Mouse (Mus musculus) cerebellum, postnatal 10 days (tissue): Measurements from ENCODE around the gene Fam221b.

Experiments used
- DNase-seq, 2 experiments: peaks; one replicate each; pipeline ENCODE4 v3.0.0; 2021; ENCODE audit warnings: mixed read lengths in 2 of 2

Gene Fam221b

GRCm38 (mm10) chr4:43668782-43669427 is at the start of gene Fam221b, which contains the start of gene Tmem8b:
Gene Fam221b (minus strand): TSS chr4:43669145.
Gene Tmem8b (plus strand): TSS chr4:43668971.
- DNase-seq = peak; percentile 97 to 98

- DNase-seq = no peak
These were observed 44.8 kb upstream of the Fam221b start for GRCm38 (mm10) chr4:43713652-43714219.

DNA sequence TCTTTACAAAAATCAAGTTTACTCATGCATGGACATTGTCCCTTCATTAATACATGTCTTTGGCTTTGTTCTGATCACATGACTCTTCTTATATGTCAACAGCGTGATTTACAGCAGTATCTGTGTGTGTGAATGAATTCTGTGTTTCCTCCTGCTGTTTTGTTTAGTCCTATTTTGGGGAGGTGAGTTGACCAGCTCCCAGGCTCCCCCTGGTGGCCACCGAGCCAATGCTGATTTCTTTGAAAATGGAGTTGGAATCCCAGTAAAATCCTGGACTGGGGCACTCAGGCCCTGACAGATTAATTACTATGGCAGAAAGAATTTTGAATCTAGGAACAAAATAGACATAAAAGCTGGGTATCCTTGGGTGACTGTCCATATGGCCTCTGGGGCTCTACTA is 42.9 kb upstream of the Fam221b start:
- peak; percentile 95 to 98 for DNase-seq

DNA sequence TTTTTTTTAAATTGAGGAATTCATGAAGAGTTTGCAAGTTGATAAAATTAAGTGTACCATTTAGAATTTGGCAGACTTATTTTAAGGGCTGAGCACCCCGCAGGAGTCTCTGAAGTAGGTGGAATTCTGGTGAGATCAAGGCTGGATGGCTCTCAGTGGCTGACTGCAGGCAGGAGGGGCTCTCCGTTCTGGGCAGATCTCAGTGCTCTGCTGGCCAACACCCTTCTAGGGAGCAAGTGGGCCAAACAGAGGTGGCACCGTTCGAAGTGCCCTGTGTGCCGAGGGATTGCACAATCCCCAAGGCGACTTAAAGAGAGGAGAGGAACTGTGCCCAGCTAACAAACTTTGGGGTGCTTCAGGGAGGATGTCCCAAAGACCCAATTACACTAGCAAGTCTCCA is 40.9 kb upstream of the Fam221b start, which contains the start of gene Olfr71:
Olfr71 (minus strand) TSS at position 387 of the 400 bp plus-strand sequence.
- DNase-seq = no peak

- no peak for DNase-seq
These were observed 37.0 kb upstream of the Fam221b start for GRCm38 (mm10) chr4:43705991-43706390.

DNA sequence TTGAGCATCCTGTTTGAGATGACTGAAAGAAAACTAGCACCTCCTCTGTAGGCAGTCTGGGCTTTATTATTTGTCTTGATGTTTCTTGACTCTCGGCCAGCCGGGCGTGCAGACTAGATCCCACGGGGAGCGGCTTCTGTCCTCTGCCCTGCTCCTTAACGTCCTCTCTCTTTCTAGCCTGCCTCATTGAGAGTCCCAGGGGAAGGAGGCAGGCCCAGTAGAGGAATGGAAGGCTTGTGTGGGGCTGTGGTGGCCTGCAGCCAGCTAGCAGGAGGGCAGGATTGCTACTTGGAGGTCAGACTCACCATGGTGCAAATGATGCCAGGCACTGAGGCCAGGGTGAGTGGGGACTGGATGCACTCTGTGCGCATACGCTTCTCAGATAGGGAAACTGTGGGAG is 34.9 kb upstream of the Fam221b start:
- no peak for DNase-seq

DNA sequence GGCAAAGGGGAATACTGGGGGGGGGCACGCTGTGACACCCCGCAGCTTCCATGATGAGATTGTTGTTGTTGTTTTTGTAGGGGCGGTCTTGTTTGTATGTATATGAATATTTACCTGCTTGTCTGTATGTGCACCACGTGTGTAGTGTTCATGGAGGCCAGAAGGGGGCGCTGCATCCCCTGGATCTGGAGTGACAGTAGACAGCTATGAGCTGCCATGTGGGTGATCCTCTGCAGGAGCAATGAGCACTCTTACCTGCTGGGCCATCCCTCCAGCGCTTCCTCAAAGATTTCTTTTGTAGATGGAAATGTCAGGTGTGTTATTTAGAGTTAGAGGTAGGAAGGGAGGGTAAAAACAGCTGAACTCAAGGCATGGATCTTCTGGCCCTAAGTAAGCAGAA is 34.5 kb upstream of the Fam221b start:
- DNase-seq = no peak

DNA sequence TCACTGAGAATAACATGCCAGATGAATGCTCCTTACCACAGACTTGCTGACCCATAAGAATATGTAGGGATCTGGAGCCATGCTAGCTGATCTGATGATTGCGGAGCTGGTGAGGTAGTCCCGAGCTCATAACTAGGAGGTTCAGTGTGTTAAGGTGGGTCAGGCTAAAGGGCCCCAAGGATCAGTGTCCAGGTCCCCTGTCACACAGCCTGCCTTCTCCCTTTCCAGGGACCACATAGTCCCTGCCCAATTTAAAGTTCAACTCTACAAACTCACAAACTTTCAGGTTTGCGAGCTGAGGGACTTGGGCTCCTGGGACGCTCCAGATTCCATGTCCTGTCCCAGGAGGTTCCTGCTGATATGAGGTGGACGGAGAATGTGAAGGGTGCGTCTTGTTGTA is 31.8 kb upstream of the Fam221b start, which contains the start of gene Olfr70:
Olfr70 (minus strand) TSS at position 101 of the 400 bp plus-strand sequence.
- no peak for DNase-seq

DNA sequence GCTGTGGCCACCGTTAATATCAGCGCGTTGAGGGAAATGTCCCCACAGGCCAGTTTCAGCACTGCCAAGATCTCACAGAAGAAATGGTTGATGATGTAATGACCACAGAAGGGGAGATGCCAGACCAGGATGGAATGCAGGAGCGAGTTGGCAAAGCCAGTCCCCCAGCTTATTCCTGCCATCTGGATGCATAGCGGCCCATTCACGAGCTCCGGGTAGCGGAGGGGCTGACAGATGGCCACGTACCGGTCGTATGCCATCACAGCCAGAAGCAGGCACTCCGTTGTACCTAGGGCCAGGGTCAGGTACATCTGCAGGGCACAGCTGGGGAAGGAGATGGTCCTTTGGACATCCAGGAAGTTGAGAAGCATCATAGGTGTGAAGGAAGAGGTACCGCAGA is 27.6 kb upstream of the Fam221b start:
- peak; percentile 82 to 88 for DNase-seq

GRCm38 (mm10) chr4:43695249-43695671 is 26.3 kb upstream of the Fam221b start:
- peak in 1 of 2 experiments; percentile 44 for DNase-seq

GRCm38 (mm10) chr4:43694439-43695248 is 25.7 kb upstream of the Fam221b start:
- no peak for DNase-seq

DNA sequence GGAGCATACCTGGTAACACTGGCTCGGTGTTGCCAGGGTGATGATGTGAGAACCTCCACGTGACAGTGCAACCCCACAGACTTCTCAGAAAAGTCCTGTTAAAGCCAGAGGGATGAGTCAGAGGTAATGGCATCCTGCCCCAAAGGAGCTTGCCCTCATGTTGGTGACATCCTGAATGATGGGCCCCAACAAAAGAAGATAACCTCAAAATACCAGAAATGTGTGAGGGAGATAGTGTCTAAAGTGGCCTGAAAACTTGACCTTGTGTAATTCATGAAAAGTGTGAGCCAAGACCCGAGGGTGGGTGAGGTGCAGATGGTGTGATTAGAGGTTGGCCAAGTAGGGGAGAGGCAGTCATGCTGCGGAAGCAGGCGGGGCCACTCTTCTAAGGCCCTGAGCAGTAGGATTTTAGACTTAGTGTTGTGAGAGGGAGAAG is 24.9 kb upstream of the Fam221b start:
- DNase-seq = peak; percentile 46 to 52

- DNase-seq = no peak
These were observed 22.1 kb upstream of the Fam221b start for GRCm38 (mm10) chr4:43691026-43691425.

DNA sequence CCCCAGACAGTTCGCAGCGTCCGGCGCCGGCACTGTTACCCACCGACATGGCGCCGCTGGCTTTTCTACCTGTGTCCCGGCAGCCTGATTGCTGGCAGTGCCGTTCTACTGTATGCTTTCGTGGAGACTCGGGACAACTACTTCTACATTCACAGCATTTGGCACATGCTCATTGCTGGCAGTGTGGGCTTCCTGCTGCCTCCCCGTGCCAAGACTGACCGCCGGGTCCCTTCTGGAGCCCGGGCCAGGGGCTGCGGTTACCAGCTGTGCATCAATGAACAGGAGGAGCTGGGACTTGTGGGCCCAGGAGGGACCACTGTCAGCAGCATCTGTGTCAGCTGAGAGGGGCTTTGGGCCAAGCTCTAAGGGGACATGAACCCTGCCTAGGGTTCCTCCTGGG is 21.1 kb upstream of the Fam221b start:
- DNase-seq = peak; percentile 66 to 68

- no peak for DNase-seq
These were observed 10.6 kb upstream of the Fam221b start for GRCm38 (mm10) chr4:43679416-43680043.

GRCm38 (mm10) chr4:43678541-43678940 is 9.6 kb upstream of the Fam221b start:
- no peak for DNase-seq

DNA sequence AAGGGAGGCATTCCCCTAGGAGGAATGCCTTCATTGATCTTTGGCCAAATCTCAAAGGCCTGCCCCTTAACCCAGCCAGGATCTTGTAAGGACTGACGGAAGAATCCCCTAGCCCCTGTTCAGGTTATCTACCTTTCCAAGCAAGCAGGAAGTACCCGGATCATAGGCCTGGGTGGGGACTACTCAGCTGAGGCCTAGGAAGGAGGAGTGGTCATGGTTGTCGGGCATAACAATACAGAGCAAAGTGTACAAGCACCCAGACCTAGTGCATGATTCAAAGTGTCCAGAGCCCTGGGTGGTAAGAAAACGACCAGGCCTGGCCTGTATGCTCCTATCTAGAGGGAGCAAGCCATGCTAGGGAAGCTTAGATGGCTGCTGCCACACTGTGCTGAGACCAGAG is 6.7 kb upstream of the Fam221b start:
- DNase-seq = no peak

GRCm38 (mm10) chr4:43674974-43675373 is 6.0 kb upstream of the Fam221b start:
- DNase-seq = no peak

DNA sequence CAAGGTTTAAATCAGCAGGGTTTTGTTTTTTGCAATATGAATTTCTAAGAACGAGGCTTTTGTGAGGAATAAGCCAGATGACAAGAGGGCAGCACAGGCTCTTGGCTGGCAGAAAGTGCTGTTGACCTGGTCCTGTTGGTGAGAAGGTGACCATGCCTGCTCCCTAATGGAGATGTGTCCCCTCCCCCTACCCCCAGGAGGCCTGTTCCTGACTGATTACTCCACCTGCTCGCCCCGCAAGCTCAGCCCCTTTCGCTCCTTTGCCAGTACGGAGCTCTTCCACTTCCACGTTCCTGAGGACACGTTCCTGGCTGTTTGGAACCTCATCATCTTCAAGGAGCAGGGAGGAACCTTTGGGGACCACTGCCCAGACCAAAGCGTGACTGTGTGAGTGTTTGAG is 4.8 kb upstream of the Fam221b start:
- peak; percentile 29 to 41 for DNase-seq

DNA sequence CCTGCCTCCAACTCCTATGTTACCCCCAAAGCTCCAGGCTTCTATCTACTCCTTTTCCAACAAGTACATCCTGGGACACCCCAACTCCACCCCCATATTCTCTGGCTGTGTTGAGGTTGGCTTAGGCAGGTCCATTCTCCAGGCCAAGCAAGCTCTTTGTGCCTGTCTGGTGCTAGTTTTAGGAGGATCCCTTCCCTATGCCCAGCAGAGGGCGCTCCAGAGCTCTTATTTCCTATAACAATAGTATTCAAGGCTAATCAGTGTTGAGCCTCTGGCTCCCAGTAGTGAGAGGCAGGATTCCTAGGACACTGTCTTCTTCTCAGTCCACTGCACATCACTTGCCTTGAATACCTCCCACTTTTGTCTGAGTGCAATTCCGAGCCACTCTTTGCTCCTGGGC is 3.1 kb upstream of the Fam221b start:
- DNase-seq = peak; percentile 96 to 97

GRCm38 (mm10) chr4:43669428-43669794 is 466 bp upstream of the Fam221b start:
- peak in 1 of 2 experiments; percentile 80 for DNase-seq

GRCm38 (mm10) chr4:43666412-43666811 is 2.5 kb downstream of the Fam221b start:
- peak; percentile 45 to 56 for DNase-seq

DNA sequence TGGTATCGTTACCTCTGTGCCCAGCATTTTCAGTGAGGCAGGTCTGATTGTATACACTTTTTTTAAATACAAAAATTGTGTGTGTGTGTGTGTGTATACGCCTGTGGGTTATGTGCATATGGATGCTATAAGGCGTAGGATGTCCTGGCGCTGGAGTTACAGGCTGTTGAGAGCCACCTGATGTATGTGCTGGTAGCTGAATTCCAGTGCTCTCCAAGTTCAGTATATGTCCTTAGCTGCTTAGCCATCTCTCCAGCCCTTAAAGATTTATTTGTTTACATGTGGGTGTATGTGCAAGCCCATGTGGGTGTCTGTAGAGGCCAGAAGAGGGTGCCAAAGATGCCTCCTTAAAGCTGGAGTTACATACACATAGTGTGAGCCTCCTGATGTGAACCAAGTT is 11.8 kb downstream of the Fam221b start:
- no peak for DNase-seq
